In the genomic region with DNA sequence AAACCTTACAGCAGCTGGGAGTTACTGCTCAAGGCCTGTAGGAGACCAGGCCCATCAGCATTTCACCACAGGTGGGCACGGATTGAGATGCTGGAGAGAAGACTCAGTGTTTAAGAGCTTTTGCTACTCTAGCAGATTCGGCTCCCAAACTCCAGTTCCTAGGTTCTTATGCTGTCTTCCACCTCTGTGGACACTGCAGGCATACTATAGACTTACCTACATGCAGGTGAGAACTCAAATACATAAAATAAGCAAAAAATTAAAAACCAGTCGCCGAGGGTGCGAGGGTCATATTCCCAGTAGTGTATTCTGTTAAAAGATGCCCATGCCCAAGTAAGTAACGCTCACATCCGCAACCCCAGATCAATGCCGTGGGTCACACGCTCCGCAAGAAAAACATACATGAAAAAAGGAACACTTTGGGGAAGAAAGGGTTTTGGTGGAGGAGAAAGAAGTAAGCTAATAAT, we compare ENCODE assay signal across 8 mouse cellular contexts. TPM values are rescaled to one million over a fixed set of nuclear protein-coding genes. Genes with fewer than 3 reads are reported as not detected.
DNase-seq lines count a peak whose midpoint lies in the region; ATAC-seq and TF ChIP-seq lines count a peak whose summit lies in the region.

No protein-coding gene starts in this region.

- no peak for TF ChIP-seq POLR2A in olfactory bulb, adult 2 months (IDR thresholded peaks at IDR 0.05; ENCODE audit: insufficient read depth, low read depth, low read length)

- DNase-seq in lung, postnatal 36 days: no peak
- no peak for DNase-seq in embryonic facial prominence, embryonic 14.5 days (ENCODE audit: low spot score)
- no peak for DNase-seq in right cerebral cortex, postnatal 4 days
- DNase-seq in urinary bladder, postnatal 36 days (ENCODE audit: low spot score in 2 of 2): no peak

- ATAC-seq in lung, embryonic 16.5 days (ENCODE audit: low read depth): peak; percentile 8; the same call in 1 of the 2 replicates
- no peak for ATAC-seq in embryonic facial prominence, embryonic 14.5 days (ENCODE audit: low read depth)
- peak; percentile 2; the same call in 1 of the 2 replicates for ATAC-seq in intestine, postnatal 0 days
- ATAC-seq in activated CD4-positive, CD25-positive, alpha-beta regulatory T cell, adult 4 months: no peak

- H3K4me2 ChIP-seq in lung, embryonic 16.5 days (ENCODE audit: low read depth, low read length): peak overlapping the region; percentile 83
- H3K4me2 ChIP-seq in embryonic facial prominence, embryonic 14.5 days (ENCODE audit: low read depth, low read length): peak overlapping the region; percentile 53
- peak overlapping the region; percentile 53 for H3K4me2 ChIP-seq in intestine, postnatal 0 days (replicated peaks; ENCODE audit: low read depth)

- no peaks in the 10 kb centered on the region for H3K27me3 ChIP-seq in lung, embryonic 16.5 days (ENCODE audit: control insufficient read depth, insufficient read depth, low read depth, low read length)
- no peaks in the 10 kb centered on the region for H3K27me3 ChIP-seq in embryonic facial prominence, embryonic 14.5 days (replicated peaks; ENCODE audit: control insufficient read depth, insufficient read depth, low read length)
- H3K27me3 ChIP-seq in intestine, postnatal 0 days (replicated peaks; ENCODE audit: control insufficient read depth, insufficient read depth, low read length): no peaks in the 10 kb centered on the region

- TF ChIP-seq CTCF in intestine, postnatal 0 days (IDR thresholded peaks at IDR 0.05; ENCODE audit: low read depth): no peak
- TF ChIP-seq CTCF in olfactory bulb, adult 2 months (IDR thresholded peaks at IDR 0.05; ENCODE audit: insufficient read depth, low read depth, low read length): no peak

- H3K27ac ChIP-seq in lung, embryonic 16.5 days (ENCODE audit: low read length): no peak overlapping the region
- H3K27ac ChIP-seq in embryonic facial prominence, embryonic 14.5 days (replicated peaks; ENCODE audit: low read depth, low read length): no peak overlapping the region
- H3K27ac ChIP-seq in intestine, postnatal 0 days (ENCODE audit: low read depth, low read length): no peak overlapping the region
- H3K27ac ChIP-seq in olfactory bulb, adult 2 months (ENCODE audit: insufficient read depth, low read depth, low read length): no peak overlapping the region

- H3K4me3 ChIP-seq in lung, embryonic 16.5 days (ENCODE audit: low read length): peak overlapping the region; percentile 94
- H3K4me3 ChIP-seq in embryonic facial prominence, embryonic 14.5 days (ENCODE audit: low read depth, low read length): peak overlapping the region; percentile 75
- H3K4me3 ChIP-seq in intestine, postnatal 0 days (ENCODE audit: low read depth, low read length): peak overlapping the region; percentile 22
- peak overlapping the region; percentile 27; the same call in 1 of the 2 replicates for H3K4me3 ChIP-seq in olfactory bulb, adult 2 months (ENCODE audit: insufficient read depth, low read depth, low read length)

- peak overlapping the region; percentile 61 for H3K9ac ChIP-seq in lung, embryonic 16.5 days (ENCODE audit: low read length)
- peak overlapping the region; percentile 34 for H3K9ac ChIP-seq in embryonic facial prominence, embryonic 14.5 days (ENCODE audit: low read depth, low read length)
- no peak overlapping the region for H3K9ac ChIP-seq in intestine, postnatal 0 days (ENCODE audit: low read depth, low read length)

- WGBS in lung, embryonic 16.5 days: 33% methylated on average over 10 of the region's 10 CpGs
- WGBS in embryonic facial prominence, embryonic 14.5 days: 47% methylated on average over 10 of the region's 10 CpGs
- WGBS in intestine, postnatal 0 days: 42% methylated on average over 10 of the region's 10 CpGs
- 42% methylated on average over 10 of the region's 10 CpGs for whole genome bisulfite sequencing in olfactory bulb, adult 2 months

- H3K9me3 ChIP-seq in lung, embryonic 16.5 days (ENCODE audit: control insufficient read depth, low read length): no peaks in the 10 kb centered on the region
- H3K9me3 ChIP-seq in embryonic facial prominence, embryonic 14.5 days (ENCODE audit: control insufficient read depth, low read length): no peaks in the 10 kb centered on the region
- H3K9me3 ChIP-seq in intestine, postnatal 0 days (ENCODE audit: control insufficient read depth): no peaks in the 10 kb centered on the region

- peaks cover 14% of the 10 kb centered on the region for H3K4me1 ChIP-seq in lung, embryonic 16.5 days (replicated peaks; ENCODE audit: control insufficient read depth, insufficient read depth, low read length)
- H3K4me1 ChIP-seq in embryonic facial prominence, embryonic 14.5 days (ENCODE audit: control insufficient read depth, insufficient read depth, low read length): peaks cover 10% of the 10 kb centered on the region; the same call in 1 of the 2 replicates
- no peaks in the 10 kb centered on the region for H3K4me1 ChIP-seq in intestine, postnatal 0 days (replicated peaks; ENCODE audit: control insufficient read depth, insufficient read depth, low read length)
- peaks cover 8% of the 10 kb centered on the region for H3K4me1 ChIP-seq in olfactory bulb, adult 2 months (ENCODE audit: control insufficient read depth, insufficient read depth, low read length)

- H3K36me3 ChIP-seq in lung, embryonic 16.5 days (ENCODE audit: control insufficient read depth, insufficient read depth, low read length): no peaks in the 10 kb centered on the region
- H3K36me3 ChIP-seq in embryonic facial prominence, embryonic 14.5 days (ENCODE audit: control insufficient read depth, insufficient read depth, low read length): no peaks in the 10 kb centered on the region
- peaks cover 4% of the 10 kb centered on the region for H3K36me3 ChIP-seq in intestine, postnatal 0 days (ENCODE audit: control insufficient read depth, insufficient read depth)

RNA-seq across cellular contexts. Expression of gene Ap2s1, which starts 0.6 kb away (rescaled TPM):
- 275 and 283 TPM in 2 replicates for polyA plus RNA-seq in lung, embryonic 16.5 days (2015; fragmentation: Nextera tagmentation; extraction: Ambion mirVana)
- polyA plus RNA-seq in embryonic facial prominence, embryonic 14.5 days (2014; fragmentation: Nextera tagmentation; extraction: Ambion mirVana): 278 and 286 TPM in 2 replicates
- 316 and 329 TPM in 2 replicates for polyA plus RNA-seq in intestine, postnatal 0 days (2015; fragmentation: Nextera tagmentation; extraction: Ambion mirVana)
- not detected in 2 replicates for polyA plus RNA-seq in olfactory bulb, adult 2 months (2012; ENCODE audit: insufficient read depth, insufficient read length, low replicate concordance, missing spikeins)
- polyA plus RNA-seq in activated CD4-positive, CD25-positive, alpha-beta regulatory T cell, adult 4 months (2017; shearing (Covaris generic)): 100 to 1,000 TPM; 101 to 111 TPM

RNA-seq across cellular contexts. Expression of gene Ceacam9, which starts 15.9 kb away (rescaled TPM):
- polyA plus RNA-seq in lung, embryonic 16.5 days (2015; fragmentation: Nextera tagmentation; extraction: Ambion mirVana): not detected in 2 replicates
- polyA plus RNA-seq in embryonic facial prominence, embryonic 14.5 days (2014; fragmentation: Nextera tagmentation; extraction: Ambion mirVana): not detected in 2 replicates
- not detected in 2 replicates for polyA plus RNA-seq in intestine, postnatal 0 days (2015; fragmentation: Nextera tagmentation; extraction: Ambion mirVana)
- not detected in 2 replicates for polyA plus RNA-seq in olfactory bulb, adult 2 months (2012; ENCODE audit: insufficient read depth, insufficient read length, low replicate concordance, missing spikeins)
- polyA plus RNA-seq in activated CD4-positive, CD25-positive, alpha-beta regulatory T cell, adult 4 months (2017; shearing (Covaris generic)): not detected

RNA-seq across cellular contexts. Expression of gene Slc1a5, which starts 43.5 kb away (rescaled TPM):
- polyA plus RNA-seq in lung, embryonic 16.5 days (2015; fragmentation: Nextera tagmentation; extraction: Ambion mirVana): 46.7 and 47.2 TPM in 2 replicates
- 26.5 and 27.5 TPM in 2 replicates for polyA plus RNA-seq in embryonic facial prominence, embryonic 14.5 days (2014; fragmentation: Nextera tagmentation; extraction: Ambion mirVana)
- polyA plus RNA-seq in intestine, postnatal 0 days (2015; fragmentation: Nextera tagmentation; extraction: Ambion mirVana): 19.8 and 22.8 TPM in 2 replicates
- polyA plus RNA-seq in olfactory bulb, adult 2 months (2012; ENCODE audit: insufficient read depth, insufficient read length, low replicate concordance, missing spikeins): not detected in 2 replicates
- 100 to 1,000 TPM; 143 to 179 TPM for polyA plus RNA-seq in activated CD4-positive, CD25-positive, alpha-beta regulatory T cell, adult 4 months (2017; shearing (Covaris generic))

Comparison
In these comparisons a context has a peak if more than half of its experiments do, and no peak if none do; other contexts are left out.
1. ATAC-seq: peak in lung, embryonic 16.5 days (single experiment) and intestine, postnatal 0 days (single experiment); none in embryonic facial prominence, embryonic 14.5 days (single experiment) and activated CD4-positive, CD25-positive, alpha-beta regulatory T cell, adult 4 months (single experiment).
2. H3K4me3 ChIP-seq: peak in every context shown above with its lines; median percentile 94 in lung, embryonic 16.5 days; 75 in embryonic facial prominence, embryonic 14.5 days; 27 in olfactory bulb, adult 2 months; 22 in intestine, postnatal 0 days.
3. RNA of gene Slc1a5, which starts 43.5 kb away (polyA plus RNA-seq): 143 to 179 TPM in activated CD4-positive, CD25-positive, alpha-beta regulatory T cell, adult 4 months, 46.7 to 47.2 TPM in lung, embryonic 16.5 days, 26.5 to 27.5 TPM in embryonic facial prominence, embryonic 14.5 days and 19.8 to 22.8 TPM in intestine, postnatal 0 days; not detected in olfactory bulb, adult 2 months; every median in the first group is over 10 times any median in the second.
4. Peak in every context shown above with its lines, with median percentiles within 50 percentile points of each other: H3K4me2 ChIP-seq.